8 mouse cellular contexts compared by ENCODE assay signal in the genomic region with DNA sequence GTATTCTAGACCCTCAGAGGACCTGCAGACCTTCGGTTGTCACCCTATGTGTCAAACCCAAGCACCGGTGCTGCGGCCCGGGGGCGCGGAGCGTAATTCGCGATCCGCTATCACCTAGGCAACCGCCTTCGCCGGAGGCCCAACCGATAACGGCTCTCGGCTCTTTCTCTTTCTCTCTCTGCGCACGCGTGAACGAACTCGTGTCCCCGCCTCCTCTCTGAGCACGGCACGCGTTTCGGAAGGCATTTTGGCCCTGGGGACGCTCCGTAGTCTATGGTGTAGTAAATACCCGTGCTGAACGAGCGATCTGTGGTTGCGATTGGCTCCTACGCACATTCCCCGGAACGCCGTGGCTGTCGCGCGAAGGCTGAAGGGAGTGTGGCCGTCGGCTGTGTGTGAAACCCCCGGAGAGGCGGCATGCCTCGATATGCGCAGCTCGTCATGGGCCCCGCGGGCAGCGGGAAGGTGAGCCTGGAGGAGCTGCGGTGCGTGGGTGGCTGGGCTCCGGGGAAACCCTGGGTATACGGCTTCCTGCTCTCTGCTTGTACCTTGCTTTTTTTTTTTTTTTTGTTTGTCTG. TPM values are rescaled to one million over a fixed set of nuclear protein-coding genes. Genes with fewer than 3 reads are reported as not detected.
DNase-seq lines count a peak whose midpoint lies in the region; ATAC-seq lines count a peak whose summit lies in the region.

Fam216a (minus strand) TSS at position 173 of the 578 bp plus-strand sequence.

- intact Hi-C loops in gastrocnemius, postnatal 14 days (cut with DNase I; ENCODE audit: low total_unique reads), result no loop called here
- intact Hi-C loops in left cerebral cortex, postnatal 10 days (cut with DNase I), result no loop called here

- peak; percentile 85 for ATAC-seq in inflammation-experienced regulatory T-cells, adult 6 months
- ATAC-seq in megakaryocyte-erythroid progenitor cell, adult 5-6 weeks (replicated peaks; ENCODE audit: low FRiP score, low TSS enrichment, poor library complexity, severe bottlenecking), result peak; percentile 97

- DNase-seq in adrenal gland, adult (ENCODE audit: inconsistent age in 2 of 2, low spot score in 1 of 2), result peak; percentile 99 to 100
- DNase-seq in embryo, embryonic 10.5 days (ENCODE audit: low spot score), result peak; percentile 100
- peak; percentile 99 for DNase-seq in gastrocnemius, postnatal 14 days
- peak; percentile 99 for DNase-seq in left cerebral cortex, postnatal 10 days (ENCODE audit: extremely low spot score in 1 of 2, low spot score in 2 of 2)
- DNase-seq in right cerebral cortex, postnatal 25 days, result peak; percentile 100
- DNase-seq in yolk sac, embryonic 10.5 days (ENCODE audit: low spot score), result peak; percentile 100

RNA-seq across cellular contexts. Expression of gene Fam216a, which starts in this region (rescaled TPM):
- 1 to 10 TPM; 7.6 to 7.8 TPM for total RNA-seq in gastrocnemius, postnatal 14 days (2021)
- 1 to 10 TPM; 7.3 to 9.4 (median 7.9) TPM for polyA plus RNA-seq in inflammation-experienced regulatory T-cells, adult 6 months (2017; shearing (Covaris generic))
- 10 to 100 TPM; 70.1 to 77.5 TPM for total RNA-seq in left cerebral cortex, postnatal 10 days (2021)
- total RNA-seq in megakaryocyte-erythroid progenitor cell, adult 5-6 weeks (2014; fragmentation: Nextera tagmentation), result 33.8 and 37.3 TPM in 2 replicates
- total RNA-seq in megakaryocyte-erythroid progenitor cell, adult 5-6 weeks (2017), result 61.3 and 67.8 TPM in 2 replicates

Comparison
In these comparisons a context has a peak if more than half of its experiments do, and no peak if none do; other contexts are left out.
1. Peak in every context shown above with its lines: DNase-seq and ATAC-seq.